Mouse (Mus musculus): ENCODE results near the gene Akap8. TPM values are rescaled to one million over a fixed set of nuclear protein-coding genes. Genes with fewer than 3 reads are reported as not detected.

The Akap8 gene
- polyA plus RNA-seq, 1 experiment = 169 TPM

- Histone ChIP-seq H3K27me3 (ENCODE audit: control insufficient read depth, insufficient read depth, low read length) (no peaks in the 10 kb centered on the region), H3K36me3 (ENCODE audit: control insufficient read depth, insufficient read depth, low read length) (no peaks in the 10 kb centered on the region), H3K4me1 (replicated peaks; ENCODE audit: control insufficient read depth, insufficient read depth, low read length) (no peaks in the 10 kb centered on the region), H3K4me3 (ENCODE audit: control insufficient read depth, insufficient read depth, low read length) (no peak overlapping the region), H3K27ac (ENCODE audit: control insufficient read depth, insufficient read depth, low read length) (no peak overlapping the region)
- no peak for DNase-seq
- WGBS = 97% methylated on average over 3 of the region's 3 CpGs
- TF ChIP-seq POLR2A (IDR thresholded peaks at IDR 0.05; ENCODE audit: control insufficient read depth, extremely low read depth, insufficient read depth, low read length, poor library complexity) (no peak), CTCF (IDR thresholded peaks at IDR 0.05; ENCODE audit: borderline replicate concordance, control insufficient read depth, extremely low read depth, insufficient read depth, low read length, poor library complexity) (no peak)
Measured at GRCm38 (mm10) chr17:32268540-32268960, 52.5 kb downstream of the Akap8 start.

- no peaks in the 10 kb centered on the region for H3K4me1 ChIP-seq (replicated peaks; ENCODE audit: control insufficient read depth, insufficient read depth, low read length)
- no peak for DNase-seq
- H3K4me3 ChIP-seq (ENCODE audit: control insufficient read depth, insufficient read depth, low read length) = no peak overlapping the region
- no peaks in the 10 kb centered on the region for H3K36me3 ChIP-seq (ENCODE audit: control insufficient read depth, insufficient read depth, low read length)
- 75% methylated on average over 2 of the region's 2 CpGs for WGBS
- H3K27ac ChIP-seq (ENCODE audit: control insufficient read depth, insufficient read depth, low read length) = no peak overlapping the region
- no peak for TF ChIP-seq CTCF (IDR thresholded peaks at IDR 0.05; ENCODE audit: borderline replicate concordance, control insufficient read depth, extremely low read depth, insufficient read depth, low read length, poor library complexity)
- TF ChIP-seq POLR2A (IDR thresholded peaks at IDR 0.05; ENCODE audit: control insufficient read depth, extremely low read depth, insufficient read depth, low read length, poor library complexity) = no peak
- no peaks in the 10 kb centered on the region for H3K27me3 ChIP-seq (ENCODE audit: control insufficient read depth, insufficient read depth, low read length)
Measured at GRCm38 (mm10) chr17:32268096-32268495, 52.9 kb downstream of the Akap8 start.

- Histone ChIP-seq H3K27me3 (ENCODE audit: control insufficient read depth, insufficient read depth, low read length) (no peaks in the 10 kb centered on the region), H3K27ac (ENCODE audit: control insufficient read depth, insufficient read depth, low read length) (no peak overlapping the region), H3K4me3 (ENCODE audit: control insufficient read depth, insufficient read depth, low read length) (no peak overlapping the region), H3K4me1 (replicated peaks; ENCODE audit: control insufficient read depth, insufficient read depth, low read length) (no peaks in the 10 kb centered on the region), H3K36me3 (ENCODE audit: control insufficient read depth, insufficient read depth, low read length) (no peaks in the 10 kb centered on the region)
- 32% methylated on average over 1 of the region's 1 CpGs for WGBS
- DNase-seq = no peak
- TF ChIP-seq POLR2A (IDR thresholded peaks at IDR 0.05; ENCODE audit: control insufficient read depth, extremely low read depth, insufficient read depth, low read length, poor library complexity) (no peak), CTCF (IDR thresholded peaks at IDR 0.05; ENCODE audit: borderline replicate concordance, control insufficient read depth, extremely low read depth, insufficient read depth, low read length, poor library complexity) (no peak)
Measured at GRCm38 (mm10) chr17:32267617-32268016, 53.4 kb downstream of the Akap8 start.

- H3K27me3 ChIP-seq (ENCODE audit: control insufficient read depth, insufficient read depth, low read length) = no peaks in the 10 kb centered on the region
- DNase-seq = no peak
- H3K36me3 ChIP-seq (ENCODE audit: control insufficient read depth, insufficient read depth, low read length) = no peaks in the 10 kb centered on the region
- TF ChIP-seq POLR2A (IDR thresholded peaks at IDR 0.05; ENCODE audit: control insufficient read depth, extremely low read depth, insufficient read depth, low read length, poor library complexity) = no peak
- no peak for TF ChIP-seq CTCF (IDR thresholded peaks at IDR 0.05; ENCODE audit: borderline replicate concordance, control insufficient read depth, extremely low read depth, insufficient read depth, low read length, poor library complexity)
- no peak overlapping the region for H3K4me3 ChIP-seq (ENCODE audit: control insufficient read depth, insufficient read depth, low read length)
- no peaks in the 10 kb centered on the region for H3K4me1 ChIP-seq (replicated peaks; ENCODE audit: control insufficient read depth, insufficient read depth, low read length)
- H3K27ac ChIP-seq (ENCODE audit: control insufficient read depth, insufficient read depth, low read length) = no peak overlapping the region
- 92% methylated on average over 2 of the region's 2 CpGs for WGBS
Measured at GRCm38 (mm10) chr17:32263672-32264071, 57.4 kb downstream of the Akap8 start.

GRCm38 (mm10) chr17:32262831-32263559 lies 58.0 kb downstream of the Akap8 start:
- H3K36me3 ChIP-seq (ENCODE audit: control insufficient read depth, insufficient read depth, low read length) = no peaks in the 10 kb centered on the region
- H3K4me3 ChIP-seq (ENCODE audit: control insufficient read depth, insufficient read depth, low read length) = no peak overlapping the region
- H3K27me3 ChIP-seq (ENCODE audit: control insufficient read depth, insufficient read depth, low read length) = no peaks in the 10 kb centered on the region
- TF ChIP-seq POLR2A (IDR thresholded peaks at IDR 0.05; ENCODE audit: control insufficient read depth, extremely low read depth, insufficient read depth, low read length, poor library complexity) (no peak), CTCF (IDR thresholded peaks at IDR 0.05; ENCODE audit: borderline replicate concordance, control insufficient read depth, extremely low read depth, insufficient read depth, low read length, poor library complexity) (no peak)
- no peaks in the 10 kb centered on the region; the same call in 1 of the 2 replicates for H3K4me1 ChIP-seq (replicated peaks; ENCODE audit: control insufficient read depth, insufficient read depth, low read length)
- no peak overlapping the region for H3K27ac ChIP-seq (ENCODE audit: control insufficient read depth, insufficient read depth, low read length)
- 96% methylated on average over 8 of the region's 8 CpGs for WGBS
- no peak for DNase-seq

- no peaks in the 10 kb centered on the region for H3K36me3 ChIP-seq (ENCODE audit: control insufficient read depth, insufficient read depth, low read length)
- WGBS = 100% methylated on average over 2 of the region's 2 CpGs
- no peak for DNase-seq
- no peaks in the 10 kb centered on the region; the same call in 1 of the 2 replicates for H3K4me1 ChIP-seq (replicated peaks; ENCODE audit: control insufficient read depth, insufficient read depth, low read length)
- H3K4me3 ChIP-seq (ENCODE audit: control insufficient read depth, insufficient read depth, low read length) = no peak overlapping the region
- TF ChIP-seq CTCF (IDR thresholded peaks at IDR 0.05; ENCODE audit: borderline replicate concordance, control insufficient read depth, extremely low read depth, insufficient read depth, low read length, poor library complexity) (no peak), POLR2A (IDR thresholded peaks at IDR 0.05; ENCODE audit: control insufficient read depth, extremely low read depth, insufficient read depth, low read length, poor library complexity) (no peak)
- no peaks in the 10 kb centered on the region for H3K27me3 ChIP-seq (ENCODE audit: control insufficient read depth, insufficient read depth, low read length)
- no peak overlapping the region for H3K27ac ChIP-seq (ENCODE audit: control insufficient read depth, insufficient read depth, low read length)
Measured at GRCm38 (mm10) chr17:32258869-32259268, 62.2 kb downstream of the Akap8 start.
